Mouse (Mus musculus): ENCODE data around the gene Gpm6b. TPM values are rescaled to one million over a fixed set of nuclear protein-coding genes. Genes with fewer than 3 reads are reported as not detected.

The Gpm6b gene
- polyA plus RNA-seq, 1 experiment from 2014 or later, result 5.2 TPM

- WGBS (ENCODE audit: insufficient replicate concordance), result 75% methylated on average over 5 of the region's 5 CpGs
- Histone ChIP-seq H3K27me3 (ENCODE audit: control insufficient read depth, insufficient read depth, low read length) (no peaks in the 10 kb centered on the region), H3K4me1 (ENCODE audit: control insufficient read depth, insufficient read depth, low read length) (no peaks in the 10 kb centered on the region), H3K27ac (ENCODE audit: low read depth, low read length) (no peak overlapping the region), H3K9ac (ENCODE audit: low read depth, low read length) (no peak overlapping the region), H3K9me3 (replicated peaks; ENCODE audit: control insufficient read depth, low read length) (no peaks in the 10 kb centered on the region), H3K4me2 (no peak overlapping the region), H3K4me3 (ENCODE audit: low read depth, low read length) (no peak overlapping the region), H3K36me3 (ENCODE audit: control insufficient read depth, insufficient read depth, low read length) (no peaks in the 10 kb centered on the region)
- ATAC-seq (replicated peaks; ENCODE audit: insufficient number of reproducible peaks, low FRiP score, low TSS enrichment), result no peak
These were observed 139.9 kb downstream of the Gpm6b start for GRCm38 (mm10) chrX:166378652-166379051.

DNA sequence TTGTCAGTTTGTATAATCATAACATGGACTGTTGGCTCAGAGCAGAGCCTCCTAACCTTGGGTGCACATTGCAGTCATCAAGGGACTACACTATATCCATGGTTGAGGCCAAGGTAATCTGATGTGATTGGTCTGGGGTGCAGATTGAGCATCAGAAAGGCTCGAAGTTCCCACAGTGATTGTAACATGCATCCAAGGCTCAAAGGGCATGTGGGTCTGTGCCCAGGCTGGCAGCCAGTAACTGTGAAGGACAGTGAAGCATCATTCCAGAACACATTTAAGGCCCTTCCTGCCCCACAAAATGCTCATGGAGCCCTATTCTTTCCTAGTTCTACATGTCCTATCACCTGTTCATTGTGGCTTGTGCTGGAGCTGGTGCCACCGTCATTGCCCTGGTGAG lies 144.9 kb downstream of the Gpm6b start:
- H3K9me3 ChIP-seq (replicated peaks; ENCODE audit: control insufficient read depth, low read length), result no peaks in the 10 kb centered on the region
- H3K4me1 ChIP-seq (ENCODE audit: control insufficient read depth, insufficient read depth, low read length), result no peaks in the 10 kb centered on the region
- H3K4me3 ChIP-seq (ENCODE audit: low read depth, low read length), result no peak overlapping the region
- no peak for ATAC-seq (replicated peaks; ENCODE audit: insufficient number of reproducible peaks, low FRiP score, low TSS enrichment)
- H3K9ac ChIP-seq (ENCODE audit: low read depth, low read length), result no peak overlapping the region
- WGBS (ENCODE audit: insufficient replicate concordance), result 82% methylated on average over 2 of the region's 2 CpGs
- no peaks in the 10 kb centered on the region for H3K36me3 ChIP-seq (ENCODE audit: control insufficient read depth, insufficient read depth, low read length)
- no peaks in the 10 kb centered on the region; the same call in 1 of the 2 replicates for H3K27me3 ChIP-seq (ENCODE audit: control insufficient read depth, insufficient read depth, low read length)
- H3K4me2 ChIP-seq, result no peak overlapping the region
- no peak overlapping the region for H3K27ac ChIP-seq (ENCODE audit: low read depth, low read length)

GRCm38 (mm10) chrX:166384935-166385334 lies 146.2 kb downstream of the Gpm6b start:
- ATAC-seq (replicated peaks; ENCODE audit: insufficient number of reproducible peaks, low FRiP score, low TSS enrichment), result no peak; the same call in 1 of the 2 replicates
- Histone ChIP-seq H3K36me3 (ENCODE audit: control insufficient read depth, insufficient read depth, low read length) (no peaks in the 10 kb centered on the region), H3K4me3 (ENCODE audit: low read depth, low read length) (no peak overlapping the region), H3K27ac (ENCODE audit: low read depth, low read length) (no peak overlapping the region), H3K27me3 (ENCODE audit: control insufficient read depth, insufficient read depth, low read length) (no peaks in the 10 kb centered on the region; the same call in 1 of the 2 replicates), H3K9ac (ENCODE audit: low read depth, low read length) (no peak overlapping the region), H3K4me1 (ENCODE audit: control insufficient read depth, insufficient read depth, low read length) (no peaks in the 10 kb centered on the region), H3K4me2 (no peak overlapping the region), H3K9me3 (replicated peaks; ENCODE audit: control insufficient read depth, low read length) (no peaks in the 10 kb centered on the region)
- 61% methylated on average over 3 of the region's 3 CpGs for WGBS (ENCODE audit: insufficient replicate concordance)

DNA sequence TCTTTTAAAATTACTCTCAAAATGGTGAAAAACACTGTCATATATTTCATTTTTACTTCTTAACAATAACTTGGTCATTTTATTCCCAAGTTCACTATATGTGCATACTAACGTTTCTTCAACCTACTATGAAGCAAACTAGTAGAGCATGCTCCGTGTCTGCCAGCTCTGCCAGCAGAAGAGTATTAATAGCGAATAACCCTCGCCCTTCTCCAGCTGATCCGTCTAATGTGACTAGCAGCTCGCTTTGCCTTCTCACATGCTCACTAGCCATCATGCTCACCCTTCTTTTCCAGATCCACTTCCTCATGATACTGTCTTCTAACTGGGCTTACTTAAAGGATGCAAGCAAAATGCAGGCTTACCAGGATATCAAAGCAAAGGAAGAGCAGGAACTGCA lies 147.9 kb downstream of the Gpm6b start:
- Histone ChIP-seq H3K27ac (ENCODE audit: low read depth, low read length) (no peak overlapping the region), H3K9me3 (replicated peaks; ENCODE audit: control insufficient read depth, low read length) (no peaks in the 10 kb centered on the region), H3K4me1 (ENCODE audit: control insufficient read depth, insufficient read depth, low read length) (no peaks in the 10 kb centered on the region), H3K9ac (ENCODE audit: low read depth, low read length) (no peak overlapping the region), H3K27me3 (ENCODE audit: control insufficient read depth, insufficient read depth, low read length) (no peaks in the 10 kb centered on the region; the same call in 1 of the 2 replicates), H3K36me3 (ENCODE audit: control insufficient read depth, insufficient read depth, low read length) (no peaks in the 10 kb centered on the region), H3K4me3 (ENCODE audit: low read depth, low read length) (no peak overlapping the region), H3K4me2 (no peak overlapping the region)
- 89% methylated on average over 6 of the region's 6 CpGs for WGBS (ENCODE audit: insufficient replicate concordance)
- ATAC-seq (replicated peaks; ENCODE audit: insufficient number of reproducible peaks, low FRiP score, low TSS enrichment), result no peak

DNA sequence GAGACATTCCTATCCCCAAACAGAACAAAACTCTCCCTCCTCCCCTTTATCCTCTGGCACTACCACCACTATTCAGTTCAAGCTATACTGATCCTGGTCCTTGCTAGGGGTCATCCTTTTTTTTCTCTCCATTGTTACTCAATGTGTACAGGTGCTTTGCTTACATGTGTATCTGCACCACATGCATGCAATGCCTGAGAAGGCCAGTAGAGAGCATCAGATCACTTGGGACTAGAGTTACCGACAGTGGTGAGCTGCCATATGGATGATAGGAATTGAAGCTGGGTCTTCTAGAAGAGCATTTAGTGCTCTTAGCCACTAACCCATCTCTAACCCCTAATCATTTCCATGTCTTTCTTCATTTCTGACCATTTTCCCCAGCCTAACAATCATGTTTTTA lies 155.0 kb downstream of the Gpm6b start:
- ATAC-seq (replicated peaks; ENCODE audit: insufficient number of reproducible peaks, low FRiP score, low TSS enrichment), result no peak

GRCm38 (mm10) chrX:166407865-166408264 lies 169.2 kb downstream of the Gpm6b start:
- no peak overlapping the region for H3K4me2 ChIP-seq
- H3K27me3 ChIP-seq (ENCODE audit: control insufficient read depth, insufficient read depth, low read length), result no peaks in the 10 kb centered on the region
- no peaks in the 10 kb centered on the region for H3K4me1 ChIP-seq (ENCODE audit: control insufficient read depth, insufficient read depth, low read length)
- no peak for ATAC-seq (replicated peaks; ENCODE audit: insufficient number of reproducible peaks, low FRiP score, low TSS enrichment)
- H3K36me3 ChIP-seq (ENCODE audit: control insufficient read depth, insufficient read depth, low read length), result no peaks in the 10 kb centered on the region
- no peak overlapping the region for H3K27ac ChIP-seq (ENCODE audit: low read depth, low read length)
- H3K4me3 ChIP-seq (ENCODE audit: low read depth, low read length), result no peak overlapping the region
- H3K9me3 ChIP-seq (replicated peaks; ENCODE audit: control insufficient read depth, low read length), result no peaks in the 10 kb centered on the region
- H3K9ac ChIP-seq (ENCODE audit: low read depth, low read length), result no peak overlapping the region

More for the DNA sequence above, 155.0 kb downstream of the Gpm6b start:
- WGBS (ENCODE audit: insufficient replicate concordance), result 64% methylated on average over 1 of the region's 1 CpGs
- Histone ChIP-seq H3K4me1 (ENCODE audit: control insufficient read depth, insufficient read depth, low read length) (no peaks in the 10 kb centered on the region), H3K27ac (ENCODE audit: low read depth, low read length) (no peak overlapping the region), H3K9ac (ENCODE audit: low read depth, low read length) (no peak overlapping the region), H3K9me3 (replicated peaks; ENCODE audit: control insufficient read depth, low read length) (no peaks in the 10 kb centered on the region), H3K4me3 (ENCODE audit: low read depth, low read length) (no peak overlapping the region), H3K4me2 (no peak overlapping the region), H3K36me3 (ENCODE audit: control insufficient read depth, insufficient read depth, low read length) (no peaks in the 10 kb centered on the region), H3K27me3 (ENCODE audit: control insufficient read depth, insufficient read depth, low read length) (no peaks in the 10 kb centered on the region)

GRCm38 (mm10) chrX:166416196-166416595 lies 177.5 kb downstream of the Gpm6b start:
- Histone ChIP-seq H3K4me3 (ENCODE audit: low read depth, low read length) (no peak overlapping the region), H3K27me3 (ENCODE audit: control insufficient read depth, insufficient read depth, low read length) (no peaks in the 10 kb centered on the region), H3K4me1 (ENCODE audit: control insufficient read depth, insufficient read depth, low read length) (no peaks in the 10 kb centered on the region), H3K27ac (ENCODE audit: low read depth, low read length) (no peak overlapping the region), H3K9me3 (replicated peaks; ENCODE audit: control insufficient read depth, low read length) (no peaks in the 10 kb centered on the region), H3K4me2 (no peak overlapping the region), H3K9ac (ENCODE audit: low read depth, low read length) (no peak overlapping the region), H3K36me3 (ENCODE audit: control insufficient read depth, insufficient read depth, low read length) (no peaks in the 10 kb centered on the region)
- no peak for ATAC-seq (replicated peaks; ENCODE audit: insufficient number of reproducible peaks, low FRiP score, low TSS enrichment)
- WGBS (ENCODE audit: insufficient replicate concordance), result 74% methylated on average over 3 of the region's 6 CpGs

- no peaks in the 10 kb centered on the region for H3K27me3 ChIP-seq (ENCODE audit: control insufficient read depth, insufficient read depth, low read length)
- H3K27ac ChIP-seq (ENCODE audit: low read depth, low read length), result no peak overlapping the region
- H3K4me2 ChIP-seq, result no peak overlapping the region
- ATAC-seq (replicated peaks; ENCODE audit: insufficient number of reproducible peaks, low FRiP score, low TSS enrichment), result no peak
- no peaks in the 10 kb centered on the region for H3K9me3 ChIP-seq (replicated peaks; ENCODE audit: control insufficient read depth, low read length)
- H3K4me1 ChIP-seq (ENCODE audit: control insufficient read depth, insufficient read depth, low read length), result no peaks in the 10 kb centered on the region
- no peaks in the 10 kb centered on the region for H3K36me3 ChIP-seq (ENCODE audit: control insufficient read depth, insufficient read depth, low read length)
- H3K4me3 ChIP-seq (ENCODE audit: low read depth, low read length), result no peak overlapping the region
- H3K9ac ChIP-seq (ENCODE audit: low read depth, low read length), result no peak overlapping the region
- 84% methylated on average over 2 of the region's 2 CpGs for WGBS (ENCODE audit: insufficient replicate concordance)
These were observed 196.1 kb downstream of the Gpm6b start for GRCm38 (mm10) chrX:166434812-166435211.
